Mouse (Mus musculus) retina, postnatal 7 days (tissue): ENCODE data around the gene Oser1.

Source experiments
- DNase-seq: peaks from one replicate; pipeline ENCODE4 v3.0.0-alpha.2; 2012; ENCODE audit warnings: low read depth, low spot score

Oser1 gene

GRCm38 (mm10) chr2:163360858-163361623, 63.5 kb downstream of the Oser1 start:
- no peak for DNase-seq

DNA sequence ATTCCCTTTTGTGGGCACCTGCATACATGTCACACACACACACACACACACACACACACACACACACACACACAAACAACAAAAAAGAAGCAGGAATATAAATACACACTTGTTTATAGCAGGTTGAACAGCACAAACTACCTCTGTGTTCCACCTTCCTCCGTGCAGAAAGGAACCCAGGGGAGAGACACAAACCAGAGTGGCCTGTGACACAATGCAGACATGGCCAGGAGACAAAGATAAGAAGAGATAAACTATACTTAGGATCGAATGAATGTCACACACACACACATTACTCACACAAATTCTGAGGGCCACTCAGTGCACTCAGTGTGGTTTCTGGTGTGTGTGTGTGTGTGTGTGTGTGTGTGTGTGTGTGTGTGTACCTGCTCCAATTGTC, 65.2 kb downstream of the Oser1 start:
- no peak for DNase-seq

DNA sequence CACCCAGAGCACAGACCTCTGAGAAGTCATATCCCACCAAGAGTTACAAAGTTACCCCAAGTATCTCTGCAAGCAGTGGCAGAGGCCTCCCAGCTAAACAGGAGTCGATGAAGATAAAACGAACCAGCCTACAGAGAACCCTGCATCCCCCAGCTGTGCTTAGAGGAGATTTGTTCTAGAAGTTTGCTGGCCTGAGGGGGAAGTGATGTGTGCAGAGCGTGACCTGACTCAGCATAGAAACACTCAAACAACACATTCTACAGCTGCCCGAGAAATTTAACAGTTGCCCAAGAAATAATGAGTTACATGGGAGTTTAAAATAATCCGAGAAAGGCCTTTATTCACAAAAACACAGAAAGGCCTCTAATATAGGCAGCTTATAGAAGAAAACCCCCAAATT, 65.8 kb downstream of the Oser1 start:
- DNase-seq: no peak

- DNase-seq: no peak
These were observed 68.2 kb downstream of the Oser1 start for GRCm38 (mm10) chr2:163356113-163356840.
